Mouse (Mus musculus) MEL (cell line): ENCODE data around the gene Gldc.

Experiments used
- E2F4 ChIP-seq: IDR thresholded peaks from 2 replicates; pipeline ENCODE4 v1.6.1; 2011; ENCODE audit warnings: low read depth, low read length, improper control_type of control experiment, borderline replicate concordance
- ETS1 ChIP-seq: IDR thresholded peaks from 2 replicates; pipeline ENCODE4 v1.6.1; 2012; ENCODE audit warnings: low read depth, mild to moderate bottlenecking, inconsistent platforms, low read length, improper control_type of control experiment, moderate library complexity
- HCFC1 ChIP-seq: IDR thresholded peaks from 2 replicates; pipeline ENCODE4 v1.6.1; 2012; ENCODE audit warnings: low read depth, mild to moderate bottlenecking, inconsistent platforms, low read length, improper control_type of control experiment, moderate library complexity
- UBTF ChIP-seq: IDR thresholded peaks from 2 replicates; pipeline ENCODE4 v1.6.1; 2012; ENCODE audit warnings: low read depth, mild to moderate bottlenecking, inconsistent platforms, low read length, improper control_type of control experiment, moderate library complexity, borderline replicate concordance; ENCODE audit not compliant: insufficient read depth

DNA sequence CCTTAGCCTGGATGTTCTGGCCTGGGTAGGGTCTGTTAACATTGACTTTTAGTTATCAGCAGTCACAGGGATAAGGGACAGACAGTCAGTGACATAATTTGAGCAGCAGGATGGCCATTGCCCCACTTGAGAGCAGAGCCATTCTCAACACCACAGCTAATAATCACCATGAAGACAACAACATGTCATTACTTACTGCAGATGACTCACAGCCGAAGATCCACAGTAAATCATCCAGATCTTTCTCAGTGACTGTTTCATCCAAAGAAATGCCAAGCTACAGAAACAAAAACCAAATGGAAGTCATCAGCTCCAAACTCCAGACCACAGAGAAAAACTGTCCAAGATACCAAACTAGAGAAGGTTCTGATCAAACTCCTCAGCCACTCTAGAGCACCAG is 38.9 kb downstream of the Gldc start:
- no peak for TF ChIP-seq HCFC1
- no peak for TF ChIP-seq ETS1
- no peak for TF ChIP-seq UBTF
- no peak for TF ChIP-seq E2F4
